Mouse (Mus musculus) kidney, embryonic 16.5 days (tissue): ENCODE measurements around the gene Gadd45g. TPM values are rescaled to one million over a fixed set of nuclear protein-coding genes. Genes with fewer than 3 reads are reported as not detected.

ENCODE experiments used
- ATAC-seq: fragments of 200-750 bp; cut with Nextera tagmentation; 2 replicates; pipeline ENCODE4 v1.8.0; 2017; ENCODE audit warnings: moderate TSS enrichment; ENCODE audit not compliant: low FRiP score, low TSS enrichment
- H3K27ac ChIP-seq: fragments of 300-500 bp; sonication (generic); 2 replicates; pipeline ENCODE4 v1.5.1; 2014; ENCODE audit warnings: low read length
- H3K27me3 ChIP-seq: fragments of 300-500 bp; sonication (generic); 2 replicates; pipeline ENCODE4 v1.6.1; 2014; ENCODE audit warnings: low read length, control low read depth, mixed read lengths; ENCODE audit not compliant: insufficient read depth
- H3K36me3 ChIP-seq: fragments of 300-500 bp; sonication (generic); 2 replicates; pipeline ENCODE4 v1.6.1; 2014; ENCODE audit warnings: low read length, control low read depth, mixed read lengths; ENCODE audit not compliant: insufficient read depth
- H3K4me1 ChIP-seq: fragments of 300-500 bp; sonication (generic); 2 replicates; pipeline ENCODE4 v1.6.1; 2014; ENCODE audit warnings: low read length, control low read depth, mixed read lengths; ENCODE audit not compliant: insufficient read depth
- H3K4me2 ChIP-seq: fragments of 300-500 bp; sonication (generic); replicated peaks from 2 replicates; pipeline ENCODE4 v1.6.1; 2014; ENCODE audit warnings: low read depth, low read length
- H3K4me3 ChIP-seq: fragments of 300-500 bp; sonication (generic); 2 replicates; pipeline ENCODE4 v1.5.1; 2014; ENCODE audit warnings: mild to moderate bottlenecking, low read length
- H3K9ac ChIP-seq: fragments of 300-500 bp; sonication (generic); replicated peaks from 2 replicates; pipeline ENCODE4 v1.6.1; 2014; ENCODE audit warnings: low read length
- H3K9me3 ChIP-seq: fragments of 300-500 bp; sonication (generic); 2 replicates; pipeline ENCODE4 v1.6.1; 2016; ENCODE audit warnings: low read length, control low read depth
- WGBS: fragments of 180-500 bp; shearing (Covaris S2); extraction: QIAGEN DNeasy Blood & Tissue Kit; methylation state at CpG from one replicate; pipeline ENCODE4 v1.1.7; 2014; 5-methylcytosine and 5-hydroxymethylcytosine counted together
- polyA plus RNA-seq: library from polyadenylated mRNA; unstranded; fragments of >200 nt; fragmentation: Nextera tagmentation; extraction: Ambion mirVana; gene quantifications from 2 replicates; pipeline ENCODE4 v1.2.1, GENCODE M21; 2015

The Gadd45g gene
- polyA plus RNA-seq, 1 experiment from 2014 or later, result 48.5 TPM

GRCm38 (mm10) chr13:51843298-51843697, 3.2 kb upstream of the Gadd45g start:
- H3K9ac ChIP-seq, result no peak overlapping the region
- no peaks in the 10 kb centered on the region for H3K9me3 ChIP-seq
- H3K4me3 ChIP-seq, result no peak overlapping the region
- no peak overlapping the region for H3K27ac ChIP-seq
- peaks cover 34% of the 10 kb centered on the region for H3K4me1 ChIP-seq
- peaks cover 14% of the 10 kb centered on the region for H3K27me3 ChIP-seq
- H3K36me3 ChIP-seq, result no peaks in the 10 kb centered on the region
- H3K4me2 ChIP-seq, result no peak overlapping the region
- 75% methylated on average over 4 of the region's 4 CpGs for WGBS
- ATAC-seq, result no peak

GRCm38 (mm10) chr13:51844118-51844517, 2.4 kb upstream of the Gadd45g start:
- Histone ChIP-seq H3K4me2 (no peak overlapping the region), H3K36me3 (no peaks in the 10 kb centered on the region), H3K9me3 (no peaks in the 10 kb centered on the region), H3K9ac (no peak overlapping the region), H3K27me3 (peaks cover 14% of the 10 kb centered on the region), H3K4me3 (no peak overlapping the region), H3K4me1 (peaks cover 42% of the 10 kb centered on the region), H3K27ac (no peak overlapping the region)
- no peak for ATAC-seq
- WGBS, result 80% methylated on average over 10 of the region's 10 CpGs

- Histone ChIP-seq H3K27ac (no peak overlapping the region), H3K9me3 (no peaks in the 10 kb centered on the region), H3K4me3 (no peak overlapping the region), H3K9ac (no peak overlapping the region), H3K4me2 (no peak overlapping the region), H3K27me3 (peaks cover 14% of the 10 kb centered on the region), H3K4me1 (peaks cover 46% of the 10 kb centered on the region), H3K36me3 (no peaks in the 10 kb centered on the region)
- ATAC-seq, result no peak
- 16% methylated on average over 10 of the region's 10 CpGs for WGBS
Measured at GRCm38 (mm10) chr13:51844661-51845060, 1.8 kb upstream of the Gadd45g start.

- WGBS, result 8% methylated on average over 10 of the region's 10 CpGs
- Histone ChIP-seq H3K4me1 (peaks cover 50% of the 10 kb centered on the region), H3K9me3 (no peaks in the 10 kb centered on the region), H3K36me3 (no peaks in the 10 kb centered on the region), H3K27ac (no peak overlapping the region), H3K9ac (no peak overlapping the region), H3K4me3 (peak overlapping the region; percentile 80), H3K4me2 (peak overlapping the region; percentile 98), H3K27me3 (peaks cover 14% of the 10 kb centered on the region)
- ATAC-seq, result no peak
Measured at GRCm38 (mm10) chr13:51845072-51845471, 1.4 kb upstream of the Gadd45g start.

- peak; percentile 33 for ATAC-seq
- H3K4me1 ChIP-seq, result peaks cover 51% of the 10 kb centered on the region
- H3K27me3 ChIP-seq, result peaks cover 9% of the 10 kb centered on the region
Measured at GRCm38 (mm10) chr13:51845591-51846191, 787 bp upstream of the Gadd45g start.

GRCm38 (mm10) chr13:51846868-51847793, 653 bp downstream of the Gadd45g start:
- ATAC-seq, result peak; percentile 14
- no peaks in the 10 kb centered on the region for H3K36me3 ChIP-seq
- under 1% methylated on average over 63 of the region's 63 CpGs for WGBS
- H3K9me3 ChIP-seq, result no peaks in the 10 kb centered on the region
- H3K4me3 ChIP-seq, result peak overlapping the region; percentile 80
- H3K9ac ChIP-seq, result peak overlapping the region; percentile 89
- peak overlapping the region; percentile 98 for H3K4me2 ChIP-seq
- peak overlapping the region; percentile 88 for H3K27ac ChIP-seq
- peaks cover 42% of the 10 kb centered on the region for H3K4me1 ChIP-seq
- no peaks in the 10 kb centered on the region for H3K27me3 ChIP-seq

More at GRCm38 (mm10) chr13:51845591-51846191, 787 bp upstream of the Gadd45g start:
- WGBS, result under 1% methylated on average over 45 of the region's 45 CpGs
- Histone ChIP-seq H3K27ac (peak overlapping the region; percentile 77), H3K4me3 (peak overlapping the region; percentile 80), H3K9ac (peak overlapping the region; percentile 74), H3K9me3 (no peaks in the 10 kb centered on the region), H3K36me3 (no peaks in the 10 kb centered on the region), H3K4me2 (peak overlapping the region; percentile 98)

- Histone ChIP-seq H3K4me1 (peaks cover 38% of the 10 kb centered on the region), H3K9me3 (no peaks in the 10 kb centered on the region), H3K36me3 (no peaks in the 10 kb centered on the region), H3K27me3 (no peaks in the 10 kb centered on the region), H3K4me2 (peak overlapping the region; percentile 98), H3K4me3 (peak overlapping the region; percentile 80), H3K27ac (peak overlapping the region; percentile 88), H3K9ac (peak overlapping the region; percentile 89)
- ATAC-seq, result peak; percentile 17
- under 1% methylated on average over 31 of the region's 31 CpGs for WGBS
Measured at GRCm38 (mm10) chr13:51847979-51848480, 1.6 kb downstream of the Gadd45g start.

GRCm38 (mm10) chr13:51848481-51849240, 2.2 kb downstream of the Gadd45g start:
- peak overlapping the region; percentile 98 for H3K4me2 ChIP-seq
- WGBS, result under 1% methylated on average over 20 of the region's 20 CpGs
- peak overlapping the region; percentile 89 for H3K9ac ChIP-seq
- H3K4me1 ChIP-seq, result peaks cover 41% of the 10 kb centered on the region
- ATAC-seq, result no peak
- peak overlapping the region; percentile 88 for H3K27ac ChIP-seq
- H3K4me3 ChIP-seq, result peak overlapping the region; percentile 80
- no peaks in the 10 kb centered on the region for H3K9me3 ChIP-seq
- H3K27me3 ChIP-seq, result no peaks in the 10 kb centered on the region
- H3K36me3 ChIP-seq, result no peaks in the 10 kb centered on the region

- Histone ChIP-seq H3K4me2 (peak overlapping the region; percentile 98), H3K27me3 (no peaks in the 10 kb centered on the region), H3K4me3 (peak overlapping the region; percentile 80), H3K27ac (peak overlapping the region; percentile 88), H3K36me3 (no peaks in the 10 kb centered on the region), H3K9ac (peak overlapping the region; percentile 89), H3K4me1 (peaks cover 45% of the 10 kb centered on the region), H3K9me3 (no peaks in the 10 kb centered on the region)
- 4% methylated on average over 23 of the region's 25 CpGs for WGBS
- ATAC-seq, result peak; percentile 13; the same call in 1 of the 2 replicates
Measured at GRCm38 (mm10) chr13:51849241-51850033, 3.0 kb downstream of the Gadd45g start.
